Mouse (Mus musculus) CD8-positive naive resting alpha-beta T cell, adult 57 days (primary cell): ENCODE results near the gene Rbck1. TPM values are rescaled to one million over a fixed set of nuclear protein-coding genes. Genes with fewer than 3 reads are reported as not detected.

Experiments
- total RNA-seq: library from RNA; stranded (reverse); gene quantifications from one replicate; pipeline ENCODE4 v1.2.4, GENCODE M21; 2023

Rbck1 gene
- total RNA-seq = 215 TPM

DNA sequence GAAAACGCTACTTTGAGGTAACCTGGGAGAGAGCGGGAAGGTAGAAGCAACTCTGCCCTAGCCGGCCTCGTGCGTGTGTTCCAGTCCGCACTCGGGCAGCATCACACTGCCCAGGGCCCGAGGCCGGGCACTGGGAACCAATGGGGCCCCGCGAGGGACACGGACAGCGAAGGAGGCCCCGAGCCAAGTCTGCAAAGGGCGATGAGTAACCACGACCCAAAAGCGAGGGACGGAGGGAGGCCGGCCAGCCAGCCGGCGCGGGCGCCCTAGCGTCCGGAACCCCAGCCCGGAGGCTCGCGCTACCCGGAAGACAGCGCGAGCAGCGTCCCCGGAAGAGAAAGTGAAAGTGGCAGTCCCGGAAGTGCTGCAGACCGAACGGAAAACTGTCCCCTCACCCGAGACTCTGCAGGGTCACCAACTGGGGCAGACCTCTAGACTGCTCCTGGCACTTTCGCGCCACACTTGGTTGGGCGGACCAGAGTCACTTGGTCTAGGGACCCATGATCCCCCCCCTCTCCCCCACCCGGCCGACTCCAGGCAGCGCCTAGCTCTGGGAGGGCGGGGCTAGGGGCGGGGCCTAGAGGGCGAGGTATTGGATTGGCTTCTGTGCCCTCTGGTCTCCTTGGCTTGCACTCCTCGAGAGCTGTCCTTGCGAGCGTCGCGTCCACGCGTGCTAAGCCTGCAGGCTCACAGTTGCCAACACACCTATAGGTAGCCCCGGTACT, at the start of gene Rbck1:
Gene Rbck1 (minus strand): TSS at position 553 of the 725 bp plus-strand sequence.

GRCm38 (mm10) chr2:152376345-152376741, 43.9 kb upstream of the Rbck1 start, which contains the start of gene Nrsn2:
Gene Nrsn2, minus strand, starts transcription at chr2:152376638.

DNA sequence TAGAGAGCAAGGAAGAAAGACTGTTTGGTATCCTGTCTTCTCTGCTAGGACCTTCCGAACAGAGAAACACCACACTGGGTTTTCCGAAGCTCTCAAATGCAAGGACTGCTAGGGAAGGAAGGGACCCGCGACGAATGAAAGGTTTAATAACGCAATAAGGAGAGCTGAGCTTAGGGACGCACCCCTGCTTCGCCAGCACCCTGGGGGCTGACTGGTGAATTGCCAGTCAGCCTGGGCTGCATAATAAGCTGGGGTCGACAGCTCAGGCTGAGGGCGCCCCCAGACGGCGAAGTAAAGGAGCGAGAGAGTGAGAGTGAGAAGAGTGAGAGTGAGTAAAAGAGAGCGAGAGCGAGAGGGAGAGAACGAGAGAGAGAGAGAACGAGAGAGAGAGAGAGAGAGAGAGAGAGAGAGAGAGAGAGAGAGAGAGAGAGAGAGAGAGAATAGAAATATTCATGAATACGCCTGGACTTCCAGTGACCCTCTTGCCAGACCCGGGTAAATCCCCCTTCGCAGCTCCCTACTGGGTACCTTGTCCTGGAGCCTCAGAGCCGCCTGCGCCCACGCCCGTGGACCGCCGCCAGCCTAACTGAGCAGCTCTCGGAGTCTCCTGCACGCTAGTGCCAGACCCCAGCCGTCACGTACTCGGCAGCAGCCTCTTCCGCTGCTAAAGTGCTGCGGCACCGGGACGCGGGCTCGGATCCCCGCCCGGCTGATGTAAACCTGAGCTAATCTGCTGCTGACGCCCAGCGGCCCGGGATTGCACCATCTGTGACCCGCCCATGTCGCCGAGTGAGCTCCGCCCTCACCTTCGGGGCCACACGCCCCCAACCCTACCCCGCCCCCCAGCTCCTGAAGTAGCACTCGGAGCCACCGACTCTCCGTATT, 11.1 kb upstream of the Rbck1 start, which contains the start of gene Trib3:
Gene Trib3 (minus strand): TSS at position 704 of the 885 bp plus-strand sequence.

GRCm38 (mm10) chr2:152293727-152294475, 38.6 kb downstream of the Rbck1 start, which contains the start of gene Tbc1d20:
Gene Tbc1d20, plus strand, starts transcription at chr2:152293828.

Other genes starting within 250 kb of the Rbck1 start
- 0.24 TPM for gene Srxn1, start 227.1 kb downstream of the Rbck1 start, total RNA-seq
- gene Tcf15, start 189.1 kb downstream of the Rbck1 start, total RNA-seq = not detected
- 102 TPM for gene Csnk2a1, start 105.8 kb downstream of the Rbck1 start, total RNA-seq
- gene Tbc1d20, start 38.8 kb downstream of the Rbck1 start, total RNA-seq = 44.0 TPM
- gene Trib3, start 11.4 kb upstream of the Rbck1 start, total RNA-seq = 10.8 TPM
- gene Nrsn2, start 44.0 kb upstream of the Rbck1 start, total RNA-seq = not detected
- gene Sox12, start 65.4 kb upstream of the Rbck1 start, total RNA-seq = 1.2 TPM
- gene Zcchc3, start 82.4 kb upstream of the Rbck1 start, total RNA-seq = 2.9 TPM
- gene 6820408C15Rik, start 82.9 kb upstream of the Rbck1 start, total RNA-seq = not detected
- not detected for gene Defb23, start 132.0 kb upstream of the Rbck1 start, total RNA-seq
- gene Defb20, start 144.4 kb upstream of the Rbck1 start, total RNA-seq = not detected
- not detected for gene Defb22, start 157.5 kb upstream of the Rbck1 start, total RNA-seq
- not detected for gene Defb26, start 179.0 kb upstream of the Rbck1 start, total RNA-seq
- gene Defb28, start 185.6 kb upstream of the Rbck1 start, total RNA-seq = not detected
- gene Defb29, start 207.4 kb upstream of the Rbck1 start, total RNA-seq = not detected
- not detected for gene Gm17416, start 236.7 kb upstream of the Rbck1 start, total RNA-seq
- gene Defb21, start 240.1 kb upstream of the Rbck1 start, total RNA-seq = not detected
- not detected for gene Defb19, start 247.7 kb upstream of the Rbck1 start, total RNA-seq